Mouse (Mus musculus) R1 (cell line): Measurements from ENCODE around the gene Hist1h4f.

Source experiments
- DNase-seq: peaks from one replicate; pipeline ENCODE4 v3.0.0-alpha.2; 2018; ENCODE audit warnings: low read depth, low spot score

Hist1h4f gene

GRCm38 (mm10) chr13:23534368-23535131 is 16.9 kb downstream of the Hist1h4f start:
- peak; percentile 91 for DNase-seq

- DNase-seq = peak; percentile 94
Measured at GRCm38 (mm10) chr13:23533560-23534367, 17.7 kb downstream of the Hist1h4f start, which contains the start of gene Hist1h2af. TSS of gene Hist1h2af (plus strand) at chr13:23533906.

- DNase-seq = peak; percentile 49
Measured at GRCm38 (mm10) chr13:23532262-23533075, 19.0 kb downstream of the Hist1h4f start.

GRCm38 (mm10) chr13:23530901-23531875 is 20.3 kb downstream of the Hist1h4f start, which contains the start of gene Hist1h4h:
TSS of gene Hist1h4h (plus strand) at chr13:23531050.
- DNase-seq = peak; percentile 97

- peak; percentile 74 for DNase-seq
Measured at GRCm38 (mm10) chr13:23530181-23530900, 21.1 kb downstream of the Hist1h4f start.

- DNase-seq = no peak
Measured at GRCm38 (mm10) chr13:23529480-23530165, 21.8 kb downstream of the Hist1h4f start.

- DNase-seq = no peak
Measured at GRCm38 (mm10) chr13:23529005-23529404, 22.4 kb downstream of the Hist1h4f start.

- peak; percentile 91 for DNase-seq
Measured at GRCm38 (mm10) chr13:23526312-23526711, 25.1 kb downstream of the Hist1h4f start.

- DNase-seq = peak; percentile 72
Measured at GRCm38 (mm10) chr13:23525901-23526300, 25.5 kb downstream of the Hist1h4f start.

GRCm38 (mm10) chr13:23524654-23525053 is 26.8 kb downstream of the Hist1h4f start:
- peak; percentile 91 for DNase-seq

- no peak for DNase-seq
Measured at GRCm38 (mm10) chr13:23523976-23524375, 27.5 kb downstream of the Hist1h4f start.

- DNase-seq = peak; percentile 91
Measured at GRCm38 (mm10) chr13:23521703-23522102, 29.7 kb downstream of the Hist1h4f start.

GRCm38 (mm10) chr13:23519416-23519815 is 32.0 kb downstream of the Hist1h4f start:
- peak; percentile 91 for DNase-seq

- peak; percentile 88 for DNase-seq
Measured at GRCm38 (mm10) chr13:23518885-23519284, 32.6 kb downstream of the Hist1h4f start.

- DNase-seq = no peak
Measured at GRCm38 (mm10) chr13:23518295-23518603, 33.2 kb downstream of the Hist1h4f start.

- DNase-seq = peak; percentile 90
Measured at GRCm38 (mm10) chr13:23517603-23518294, 33.7 kb downstream of the Hist1h4f start.

- DNase-seq = peak; percentile 78
Measured at GRCm38 (mm10) chr13:23516822-23517602, 34.4 kb downstream of the Hist1h4f start.
